Mouse (Mus musculus) MEL (cell line): ENCODE measurements around the gene 1700011L22Rik.

Experiments
- CHD2 ChIP-seq: IDR thresholded peaks from 2 replicates; pipeline ENCODE4 v1.6.1; 2011; ENCODE audit warnings: low read length, improper control_type of control experiment
- CTCF ChIP-seq, 3 experiments: IDR thresholded peaks in 2 of 3; conservative IDR thresholded peaks in 1 of 3; 2 replicates each; pipeline ENCODE4 v1.5.1; 2011 to 2012; ENCODE audit warnings: low read length in 3 of 3, low read depth in 2 of 3, mild to moderate bottlenecking in 2 of 3, improper control_type of control experiment in 1 of 3, inconsistent platforms in 1 of 3, mixed read lengths in 1 of 3, moderate library complexity in 1 of 3; ENCODE audit not compliant: control insufficient read depth in 1 of 3, insufficient read depth in 1 of 3, poor library complexity in 1 of 3, severe bottlenecking in 1 of 3
- EP300 ChIP-seq, 2 experiments: IDR thresholded peaks; 2 replicates each; pipeline ENCODE4 v1.6.1; 2011; ENCODE audit warnings: improper control_type of control experiment in 2 of 2, low read length in 2 of 2, low read depth in 1 of 2, mild to moderate bottlenecking in 1 of 2
- GATA1 ChIP-seq: IDR thresholded peaks from 2 replicates; pipeline ENCODE4 v1.6.1; 2011; ENCODE audit warnings: low read depth, low read length, improper control_type of control experiment
- HCFC1 ChIP-seq: IDR thresholded peaks from 2 replicates; pipeline ENCODE4 v1.6.1; 2012; ENCODE audit warnings: low read depth, mild to moderate bottlenecking, inconsistent platforms, low read length, improper control_type of control experiment, moderate library complexity
- KAT2A ChIP-seq: conservative IDR thresholded peaks from 2 replicates; pipeline ENCODE4 v1.6.1; 2012; ENCODE audit warnings: low read depth, low read length, improper control_type of control experiment, inconsistent platforms
- MAFK ChIP-seq: IDR thresholded peaks from 2 replicates; pipeline ENCODE4 v1.6.1; 2011; ENCODE audit warnings: low read depth, mild to moderate bottlenecking, low read length, improper control_type of control experiment, borderline replicate concordance
- POLR2A ChIP-seq, 2 experiments: IDR thresholded peaks; 2 replicates each; pipeline ENCODE4 v1.6.1; 2011 to 2012; ENCODE audit warnings: low read length in 2 of 2, mild to moderate bottlenecking in 2 of 2, control low read depth in 1 of 2, improper control_type of control experiment in 1 of 2, low read depth in 1 of 2, moderate library complexity in 1 of 2; ENCODE audit not compliant: control insufficient read depth in 1 of 2, insufficient read depth in 1 of 2, poor library complexity in 1 of 2
- POLR2AphosphoS2 ChIP-seq: IDR thresholded peaks from 2 replicates; pipeline ENCODE4 v1.6.1; 2011; ENCODE audit warnings: low read length, improper control_type of control experiment
- RAD21 ChIP-seq: IDR thresholded peaks from 2 replicates; pipeline ENCODE4 v1.6.1; 2011; ENCODE audit warnings: mild to moderate bottlenecking, low read depth, low read length, improper control_type of control experiment
- ZC3H11A ChIP-seq: IDR thresholded peaks from 2 replicates; pipeline ENCODE4 v1.6.1; 2012; ENCODE audit warnings: low read depth, mild to moderate bottlenecking, inconsistent platforms, low read length, improper control_type of control experiment
- ZNF384 ChIP-seq: IDR thresholded peaks from 2 replicates; pipeline ENCODE4 v1.6.1; 2012; ENCODE audit warnings: low read depth, mild to moderate bottlenecking, inconsistent platforms, low read length, improper control_type of control experiment

DNA sequence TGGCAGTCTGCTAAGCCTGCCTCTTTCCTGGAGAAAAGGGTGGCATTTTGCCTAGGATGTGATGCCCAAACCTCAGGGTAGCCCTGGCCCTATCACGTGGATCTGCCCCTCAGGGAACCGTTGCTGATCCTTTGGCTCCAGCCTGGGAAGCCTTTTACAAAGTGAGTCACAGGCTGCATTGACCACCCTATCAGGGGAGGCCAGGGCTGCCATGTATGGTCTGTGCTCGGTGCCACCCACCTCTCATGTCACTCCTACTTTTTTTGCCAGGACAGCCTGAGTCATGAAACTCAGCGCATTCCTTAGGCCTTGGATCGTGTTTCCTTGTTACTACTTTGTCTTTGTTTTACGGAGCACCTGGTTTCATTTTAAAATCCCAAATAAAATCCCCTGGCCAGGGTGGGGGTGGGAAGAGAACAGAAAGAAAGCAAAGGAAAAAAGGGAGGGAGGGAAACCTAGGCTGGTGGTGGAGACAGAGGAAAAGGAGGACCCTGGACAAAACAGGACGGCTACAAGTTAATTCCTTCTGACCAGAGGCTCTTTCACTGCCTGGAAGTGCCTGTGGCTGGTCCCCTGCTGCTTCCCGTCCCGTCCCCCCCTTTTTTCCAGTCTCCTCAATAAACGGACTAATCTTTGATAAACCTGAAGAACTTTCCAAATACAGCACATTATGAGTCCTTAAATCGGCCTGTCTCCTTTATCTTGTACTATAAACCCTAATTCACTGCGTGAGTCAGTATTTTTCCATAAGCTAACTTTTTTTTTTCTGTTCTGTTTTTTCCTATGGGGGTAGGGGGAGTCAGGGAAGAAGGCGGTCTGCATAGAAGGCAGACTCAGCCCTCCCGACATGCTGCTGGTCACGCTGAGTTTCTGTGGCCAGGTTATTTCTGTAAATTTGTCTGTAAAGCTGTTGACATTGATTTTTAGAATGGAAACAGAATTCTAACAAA lies 39.4 kb downstream of the 1700011L22Rik start:
- TF ChIP-seq MAFK (no peak), CHD2 (no peak), CTCF (IDR thresholded peaks at IDR 0.05 in 2 of 3, conservative IDR thresholded peaks at IDR 0.05 in 1 of 3; ENCODE audit: control insufficient read depth in 1 of 3, insufficient read depth in 1 of 3, low read depth in 2 of 3, low read length in 3 of 3, poor library complexity in 1 of 3, severe bottlenecking in 1 of 3) (no peak), EP300 (IDR thresholded peaks at IDR 0.05; ENCODE audit: low read depth in 1 of 2, low read length in 2 of 2) (no peak), ZC3H11A (no peak), HCFC1 (no peak), RAD21 (no peak), POLR2A (IDR thresholded peaks at IDR 0.05; ENCODE audit: control insufficient read depth in 1 of 2, insufficient read depth in 1 of 2, low read depth in 1 of 2, low read length in 2 of 2, poor library complexity in 1 of 2) (no peak), ZNF384 (no peak), POLR2AphosphoS2 (no peak), GATA1 (no peak), KAT2A (no peak)
